Mouse (Mus musculus): Measurements from ENCODE around the gene Fam110a.

DNA sequence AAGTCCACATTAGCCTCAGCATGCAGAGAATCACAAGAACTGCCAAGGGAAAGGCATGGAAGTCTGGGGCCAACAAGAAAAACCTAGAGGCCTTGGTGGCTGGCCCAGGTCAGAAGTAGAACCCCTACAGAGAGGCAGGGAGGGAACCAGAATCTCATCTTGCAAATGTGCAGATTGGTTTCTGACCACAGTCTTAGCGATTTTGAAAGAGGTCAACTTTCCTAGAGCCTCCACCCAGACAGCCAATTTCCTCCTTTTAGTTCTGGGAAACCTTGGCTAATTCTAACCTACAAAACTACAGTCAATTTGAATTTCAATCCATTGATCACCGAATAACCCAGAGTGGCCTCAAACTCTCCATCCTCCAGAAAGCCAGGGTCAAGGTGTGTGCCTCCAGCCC is 32.7 kb upstream of the Fam110a start:
- TF ChIP-seq POLR2A (IDR thresholded peaks at IDR 0.05; ENCODE audit: borderline replicate concordance, insufficient read depth, low read length) = no peak
- no peak for TF ChIP-seq CTCF (IDR thresholded peaks at IDR 0.05; ENCODE audit: borderline replicate concordance, insufficient read depth, low read depth, low read length)

Measured in cerebellum, adult 2 months (tissue).